Mouse (Mus musculus): ENCODE data around the gene Itga10. TPM values are rescaled to one million over a fixed set of nuclear protein-coding genes. Genes with fewer than 3 reads are reported as not detected.

Itga10 gene
- polyA plus RNA-seq (2012; rRNA removed): 1.1 and 1.3 TPM in 2 replicates

DNA sequence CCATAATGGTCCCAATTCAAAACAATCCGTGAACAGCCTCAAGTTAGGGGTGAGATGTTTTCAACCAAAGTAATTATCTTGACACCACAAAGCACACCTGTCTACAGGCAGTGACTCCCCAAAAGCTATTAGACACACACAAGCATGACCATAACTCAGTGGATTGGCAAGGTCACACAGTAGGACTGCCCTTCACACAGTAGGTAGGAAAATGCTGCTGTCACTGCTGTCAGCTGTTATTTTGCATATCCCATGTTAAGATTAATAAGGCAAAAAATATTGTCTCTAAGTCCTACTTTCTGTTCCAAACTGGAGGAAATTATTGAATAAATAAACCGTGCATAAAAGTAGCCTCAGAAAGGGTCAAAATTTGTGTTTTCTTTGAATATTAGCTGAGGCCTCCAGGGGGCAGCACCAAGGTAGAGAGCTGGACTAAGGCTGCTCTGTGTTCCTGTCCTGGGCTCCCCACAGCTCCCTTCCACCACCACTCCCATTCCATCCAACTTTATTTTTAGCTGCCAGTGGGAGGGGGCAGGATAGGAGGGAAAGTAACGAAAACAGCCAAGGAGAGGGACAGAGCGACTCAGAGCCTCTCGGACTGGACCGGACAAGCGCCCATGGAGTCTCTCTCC lies at the start of gene Itga10:
Itga10 (plus strand) TSS at position 567 of the 632 bp plus-strand sequence.
- DNase-seq (ENCODE audit: low read depth in 1 of 2, low spot score in 2 of 2): peak in 1 of 2 experiments; percentile 31
- 80% methylated on average over 7 of the region's 7 CpGs for WGBS
- peak; percentile 19; the same call in 1 of the 2 replicates for TF ChIP-seq CTCF (IDR thresholded peaks at IDR 0.05; ENCODE audit: extremely low read depth, insufficient read depth, insufficient read length, insufficient replicate concordance)
- TF ChIP-seq POLR2A (IDR thresholded peaks at IDR 0.05; ENCODE audit: low read depth, low read length): no peak
- Histone ChIP-seq H3K4me1 (ENCODE audit: control insufficient read depth, insufficient read depth, insufficient read length) (no peaks in the 10 kb centered on the region), H3K27me3 (ENCODE audit: control insufficient read depth, insufficient read depth, low read length) (no peaks in the 10 kb centered on the region), H3K27ac (ENCODE audit: insufficient read depth, low read length) (no peak within 1 kb of the TSS), H3K36me3 (ENCODE audit: control insufficient read depth, insufficient read depth, low read length) (peaks cover 9% of the 10 kb centered on the region), H3K4me3 (ENCODE audit: extremely low read depth, insufficient read depth, insufficient read length) (no peak within 1 kb of the TSS)

DNA sequence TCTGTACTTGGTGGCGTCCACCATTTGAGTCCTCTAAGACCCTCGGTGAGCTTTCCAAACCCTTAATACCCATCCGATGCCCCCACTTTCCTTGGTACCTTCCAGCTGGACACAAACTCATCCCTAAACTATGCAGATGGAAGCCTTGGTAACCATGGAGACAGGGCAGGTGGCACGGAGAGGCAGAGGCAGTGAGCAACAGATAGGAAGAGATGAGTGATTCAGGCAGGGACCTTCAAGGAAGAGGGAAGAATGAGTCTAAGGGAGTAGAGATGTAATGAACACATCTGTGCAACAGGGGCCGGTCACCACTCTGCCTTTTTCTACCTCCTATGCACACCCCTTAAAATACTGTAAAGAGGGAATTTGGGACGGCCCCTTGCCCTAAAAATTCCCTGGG lies 49.7 kb upstream of the Itga10 start:
- no peak for TF ChIP-seq POLR2A (IDR thresholded peaks at IDR 0.05; ENCODE audit: low read depth, low read length)
- no peak for TF ChIP-seq CTCF (IDR thresholded peaks at IDR 0.05; ENCODE audit: extremely low read depth, insufficient read depth, insufficient read length, insufficient replicate concordance)
- Histone ChIP-seq H3K27ac (ENCODE audit: insufficient read depth, low read length) (no peak overlapping the region), H3K4me3 (ENCODE audit: extremely low read depth, insufficient read depth, insufficient read length) (no peak overlapping the region), H3K36me3 (ENCODE audit: control insufficient read depth, insufficient read depth, low read length) (no peaks in the 10 kb centered on the region), H3K27me3 (ENCODE audit: control insufficient read depth, insufficient read depth, low read length) (peaks cover 28% of the 10 kb centered on the region), H3K4me1 (ENCODE audit: control insufficient read depth, insufficient read depth, insufficient read length) (peaks cover 19% of the 10 kb centered on the region)
- no peak for DNase-seq (ENCODE audit: low read depth in 1 of 2, low spot score in 2 of 2)
- 55% methylated on average over 6 of the region's 6 CpGs for WGBS

DNA sequence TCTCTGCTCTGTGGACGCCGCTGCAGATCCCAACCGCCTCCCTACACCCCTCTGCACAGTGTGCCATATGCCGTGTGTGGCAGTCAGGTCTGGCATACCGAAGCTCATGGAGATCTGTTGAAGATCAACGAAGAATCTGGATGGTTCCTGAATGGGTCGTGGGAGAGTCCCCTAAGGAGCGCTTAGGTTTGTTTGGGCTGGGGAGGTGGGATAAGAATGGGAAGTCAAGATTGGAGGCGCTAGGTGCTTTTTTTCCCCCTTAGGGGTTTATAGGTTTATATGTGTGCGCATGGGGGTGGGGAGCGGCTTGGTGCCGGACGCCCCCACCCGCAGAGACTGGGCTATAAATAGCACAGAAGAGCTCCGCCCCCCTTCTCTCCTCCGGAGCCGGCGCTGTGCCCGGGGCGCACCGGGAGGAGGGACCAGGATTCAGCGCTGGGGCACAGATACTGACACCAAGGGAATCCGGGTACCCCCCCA lies 49.1 kb upstream of the Itga10 start, which contains the start of gene Ankrd34a:
Ankrd34a (plus strand) TSS at position 409 of the 480 bp plus-strand sequence.
- Histone ChIP-seq H3K4me3 (ENCODE audit: extremely low read depth, insufficient read depth, insufficient read length) (peak within 1 kb of the TSS; percentile 47; the same call in 1 of the 2 replicates), H3K27me3 (ENCODE audit: control insufficient read depth, insufficient read depth, low read length) (peaks cover 28% of the 10 kb centered on the region), H3K27ac (ENCODE audit: insufficient read depth, low read length) (no peak within 1 kb of the TSS), H3K36me3 (ENCODE audit: control insufficient read depth, insufficient read depth, low read length) (no peaks in the 10 kb centered on the region), H3K4me1 (ENCODE audit: control insufficient read depth, insufficient read depth, insufficient read length) (peaks cover 19% of the 10 kb centered on the region)
- TF ChIP-seq CTCF (IDR thresholded peaks at IDR 0.05; ENCODE audit: extremely low read depth, insufficient read depth, insufficient read length, insufficient replicate concordance) (no peak), POLR2A (IDR thresholded peaks at IDR 0.05; ENCODE audit: low read depth, low read length) (no peak)
- WGBS: 7% methylated on average over 20 of the region's 23 CpGs
- DNase-seq (ENCODE audit: low read depth in 1 of 2, low spot score in 2 of 2): no peak

DNA sequence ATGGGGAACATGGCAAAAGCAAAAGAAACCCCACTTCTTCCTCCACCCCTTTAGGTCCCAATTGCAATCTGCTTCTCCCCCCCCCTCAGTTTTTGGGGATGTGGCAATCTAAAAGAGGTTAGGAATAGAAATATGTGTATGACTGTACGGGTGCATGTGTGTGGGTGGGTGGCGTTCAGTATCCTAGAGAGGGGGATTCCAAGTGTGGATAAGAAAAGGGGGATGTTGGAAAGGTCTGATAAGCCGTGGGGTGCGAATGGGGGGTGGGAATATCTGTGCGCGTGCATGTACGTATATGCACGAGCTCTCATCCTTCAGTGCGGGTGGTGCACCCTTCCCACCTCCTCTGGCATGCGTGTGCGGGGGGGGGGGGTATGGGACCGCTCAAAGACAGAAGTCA lies 48.5 kb upstream of the Itga10 start:
- no peak overlapping the region for H3K27ac ChIP-seq (ENCODE audit: insufficient read depth, low read length)
- peaks cover 28% of the 10 kb centered on the region for H3K27me3 ChIP-seq (ENCODE audit: control insufficient read depth, insufficient read depth, low read length)
- 3% methylated on average over 11 of the region's 12 CpGs for WGBS
- no peak for TF ChIP-seq POLR2A (IDR thresholded peaks at IDR 0.05; ENCODE audit: low read depth, low read length)
- TF ChIP-seq CTCF (IDR thresholded peaks at IDR 0.05; ENCODE audit: extremely low read depth, insufficient read depth, insufficient read length, insufficient replicate concordance): no peak
- H3K4me3 ChIP-seq (ENCODE audit: extremely low read depth, insufficient read depth, insufficient read length): peak overlapping the region; percentile 47; the same call in 1 of the 2 replicates
- H3K36me3 ChIP-seq (ENCODE audit: control insufficient read depth, insufficient read depth, low read length): no peaks in the 10 kb centered on the region
- peaks cover 19% of the 10 kb centered on the region for H3K4me1 ChIP-seq (ENCODE audit: control insufficient read depth, insufficient read depth, insufficient read length)
- DNase-seq (ENCODE audit: low read depth in 1 of 2, low spot score in 2 of 2): no peak

DNA sequence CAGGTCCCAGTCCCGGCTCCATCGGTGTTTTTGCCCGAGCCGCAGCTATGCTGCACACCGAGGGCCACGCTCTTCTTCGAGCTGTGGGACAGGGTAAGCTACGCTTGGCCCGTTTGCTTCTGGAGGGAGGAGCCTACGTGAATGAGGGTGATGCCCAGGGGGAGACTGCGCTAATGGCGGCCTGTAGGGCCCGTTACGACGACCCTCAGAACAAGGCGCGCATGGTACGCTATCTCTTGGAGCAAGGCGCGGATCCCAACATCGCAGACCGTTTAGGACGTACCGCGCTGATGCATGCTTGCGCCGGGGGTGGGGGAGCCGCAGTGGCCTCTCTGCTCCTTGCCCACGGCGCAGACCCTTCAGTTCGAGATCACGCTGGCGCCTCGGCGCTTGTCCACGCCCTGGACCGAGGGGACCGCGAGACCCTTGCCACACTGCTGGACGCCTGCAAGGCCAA lies 47.9 kb upstream of the Itga10 start:
- no peak for TF ChIP-seq CTCF (IDR thresholded peaks at IDR 0.05; ENCODE audit: extremely low read depth, insufficient read depth, insufficient read length, insufficient replicate concordance)
- no peak for TF ChIP-seq POLR2A (IDR thresholded peaks at IDR 0.05; ENCODE audit: low read depth, low read length)

DNA sequence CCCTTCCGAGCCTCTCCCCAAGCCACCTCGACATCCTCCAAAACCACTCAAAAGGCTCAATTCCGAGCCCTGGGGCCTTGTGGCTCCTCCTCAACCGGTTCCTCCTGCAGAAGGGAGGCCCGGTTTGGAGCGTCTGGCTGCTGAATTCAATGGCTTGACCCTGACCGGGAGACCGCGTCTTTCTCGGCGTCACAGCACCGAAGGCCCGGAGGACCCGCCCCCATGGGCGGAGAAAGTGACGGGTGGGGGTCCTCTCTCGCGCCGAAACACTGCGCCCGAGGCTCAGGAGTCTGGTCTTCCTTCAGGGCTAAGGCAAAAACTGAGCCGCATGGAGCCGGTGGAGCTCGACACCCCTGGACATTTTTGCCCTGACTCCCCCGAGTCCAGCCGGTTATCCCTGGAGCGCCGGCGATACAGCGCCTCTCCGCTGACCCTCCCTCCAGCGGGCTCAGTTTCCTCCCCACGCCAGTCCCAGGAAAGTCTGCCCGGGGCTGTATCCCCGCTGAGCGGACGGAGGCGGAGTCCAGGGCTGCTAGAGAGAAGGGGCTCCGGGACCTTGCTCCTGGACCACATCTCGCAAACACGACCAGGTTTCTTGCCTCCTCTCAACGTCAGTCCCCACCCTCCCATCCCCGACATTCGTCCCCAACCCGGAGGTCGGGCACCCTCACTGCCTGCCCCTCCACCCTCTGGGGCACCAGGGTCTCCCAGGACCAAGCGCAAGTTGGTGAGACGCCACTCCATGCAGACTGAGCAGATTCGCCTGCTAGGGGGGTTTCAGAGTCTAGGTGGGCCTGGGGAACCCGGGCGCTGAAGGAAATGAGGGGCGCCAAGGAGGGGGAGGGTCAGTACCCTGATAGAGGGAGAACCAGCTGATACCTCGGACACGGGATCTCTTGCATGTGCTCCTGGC lies 47.0 kb upstream of the Itga10 start:
- Histone ChIP-seq H3K4me1 (ENCODE audit: control insufficient read depth, insufficient read depth, insufficient read length) (peaks cover 19% of the 10 kb centered on the region), H3K36me3 (ENCODE audit: control insufficient read depth, insufficient read depth, low read length) (no peaks in the 10 kb centered on the region), H3K4me3 (ENCODE audit: extremely low read depth, insufficient read depth, insufficient read length) (peak overlapping the region; percentile 47), H3K27me3 (ENCODE audit: control insufficient read depth, insufficient read depth, low read length) (peaks cover 28% of the 10 kb centered on the region), H3K27ac (ENCODE audit: insufficient read depth, low read length) (no peak overlapping the region)
- 9% methylated on average over 53 of the region's 54 CpGs for WGBS
- DNase-seq (ENCODE audit: low read depth in 1 of 2, low spot score in 2 of 2): no peak
- no peak for TF ChIP-seq CTCF (IDR thresholded peaks at IDR 0.05; ENCODE audit: extremely low read depth, insufficient read depth, insufficient read length, insufficient replicate concordance)
- TF ChIP-seq POLR2A (IDR thresholded peaks at IDR 0.05; ENCODE audit: low read depth, low read length): no peak

More for the DNA sequence above, 47.9 kb upstream of the Itga10 start:
- WGBS: 2% methylated on average over 40 of the region's 40 CpGs
- no peaks in the 10 kb centered on the region for H3K36me3 ChIP-seq (ENCODE audit: control insufficient read depth, insufficient read depth, low read length)
- H3K4me1 ChIP-seq (ENCODE audit: control insufficient read depth, insufficient read depth, insufficient read length): peaks cover 19% of the 10 kb centered on the region
- no peak overlapping the region for H3K27ac ChIP-seq (ENCODE audit: insufficient read depth, low read length)
- H3K27me3 ChIP-seq (ENCODE audit: control insufficient read depth, insufficient read depth, low read length): peaks cover 28% of the 10 kb centered on the region
- DNase-seq (ENCODE audit: low read depth in 1 of 2, low spot score in 2 of 2): no peak
- peak overlapping the region; percentile 47; the same call in 1 of the 2 replicates for H3K4me3 ChIP-seq (ENCODE audit: extremely low read depth, insufficient read depth, insufficient read length)
